Mouse (Mus musculus) adrenal gland, postnatal 36 days (tissue): ENCODE results near the gene Syn2. TPM values are rescaled to one million over a fixed set of nuclear protein-coding genes. Genes with fewer than 3 reads are reported as not detected.
A peak's percentile ranks its signal among the peaks of the same experiment; 100 is the strongest.
"Not testable (repeated sequence)": the region's sequence is repeated elsewhere in the genome, so short reads cannot be mapped to it uniquely, and the experiment has no call there.

Source experiments
- DNase-seq, 2 experiments: peaks; one replicate each; pipeline ENCODE4 v3.0.0; 2021; ENCODE audit warnings: mixed read lengths in 1 of 2
- total RNA-seq, 2 experiments: library from RNA; stranded (reverse); gene quantifications; 2 replicates each; pipeline ENCODE4 v1.2.3; 2021

Gene Syn2
- total RNA-seq, 2 experiments from 2014 or later = 14.2 to 19.5 TPM

GRCm38 (mm10) chr6:115169518-115169917 is 34.8 kb downstream of the Syn2 start:
- no peak for DNase-seq

GRCm38 (mm10) chr6:115174845-115175244 is 40.1 kb downstream of the Syn2 start:
- peak; percentile 3 to 31 for DNase-seq

DNA sequence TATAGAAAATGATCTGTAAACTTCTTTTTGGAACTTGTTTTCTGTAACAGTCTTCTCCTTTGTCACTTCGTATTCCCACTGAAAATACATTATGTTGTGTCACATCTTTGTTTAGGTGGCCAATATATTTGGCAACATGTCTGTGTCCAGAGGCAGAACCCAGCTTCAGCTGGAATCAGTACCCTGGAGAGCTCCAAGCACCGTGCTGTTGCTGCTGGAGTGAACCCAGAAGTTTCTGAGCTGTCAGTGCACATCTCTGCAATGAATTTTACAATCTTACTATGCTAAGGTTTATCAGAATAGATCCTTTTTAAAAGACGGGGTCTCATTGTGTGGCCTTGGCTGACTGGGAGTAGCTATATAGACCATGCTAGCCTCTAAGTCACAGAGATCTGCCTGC is 44.1 kb downstream of the Syn2 start:
- peak; percentile 75 to 78 for DNase-seq

GRCm38 (mm10) chr6:115181094-115181493 is 46.4 kb downstream of the Syn2 start:
- no peak for DNase-seq

DNA sequence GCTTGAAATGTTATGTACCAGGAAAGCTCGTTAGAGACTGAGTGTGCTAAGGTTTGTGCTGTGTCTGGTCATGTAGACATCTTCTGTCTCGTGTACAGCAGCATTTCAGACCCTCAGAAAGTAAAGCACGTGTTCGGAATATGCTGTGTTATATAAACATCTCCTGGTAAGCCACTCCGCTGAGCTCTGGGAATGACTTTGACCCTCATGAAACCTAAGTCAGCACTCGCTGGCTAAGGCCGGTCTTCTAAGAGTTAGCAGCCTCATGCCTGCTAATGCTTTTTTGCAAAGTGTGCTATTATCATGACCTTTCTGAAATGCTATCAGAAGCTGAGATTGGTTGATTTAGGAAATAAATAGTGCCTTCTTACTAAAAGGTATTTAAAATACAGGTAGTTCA is 56.4 kb downstream of the Syn2 start:
- DNase-seq = no peak

DNA sequence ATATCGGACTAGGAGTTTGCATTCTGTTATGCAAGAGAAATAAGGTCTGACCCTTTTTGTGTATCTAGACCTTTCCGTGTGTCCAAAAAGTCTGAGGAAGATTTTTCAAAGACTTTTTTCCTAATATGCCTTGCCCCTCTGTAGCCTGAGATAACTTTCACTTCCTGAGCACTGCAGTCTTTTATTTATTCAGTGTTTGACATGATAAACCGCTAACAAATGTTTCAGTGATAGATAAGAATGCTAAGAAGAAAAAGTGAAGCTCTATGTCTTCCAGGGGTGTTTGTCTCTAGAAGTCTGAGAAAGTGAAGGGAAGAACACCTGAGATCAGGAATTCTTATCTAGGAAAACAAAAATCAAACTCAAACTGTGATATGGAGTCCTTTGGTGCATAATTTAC is 66.1 kb downstream of the Syn2 start:
- no peak for DNase-seq

DNA sequence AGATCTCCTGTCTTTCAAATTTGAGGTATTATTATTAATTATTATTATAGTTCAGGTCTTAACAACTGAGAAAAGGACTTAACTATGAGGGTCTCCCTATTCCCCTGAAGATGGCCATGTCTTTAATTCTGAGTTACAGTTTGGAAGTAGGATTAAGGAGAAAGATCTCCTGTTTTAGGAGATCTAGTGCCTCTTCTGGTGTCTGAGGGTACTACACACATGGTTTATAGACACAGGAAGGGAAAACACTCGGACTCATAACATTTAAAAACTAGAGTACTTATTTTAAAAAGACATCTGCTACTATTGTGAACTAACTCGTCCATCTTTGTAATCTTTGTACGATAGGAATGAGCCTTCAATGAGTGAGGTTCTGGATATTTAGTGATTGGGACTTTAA is 68.3 kb downstream of the Syn2 start:
- DNase-seq = no peak

GRCm38 (mm10) chr6:115210187-115210586 is 75.5 kb downstream of the Syn2 start:
- DNase-seq = no peak

DNA sequence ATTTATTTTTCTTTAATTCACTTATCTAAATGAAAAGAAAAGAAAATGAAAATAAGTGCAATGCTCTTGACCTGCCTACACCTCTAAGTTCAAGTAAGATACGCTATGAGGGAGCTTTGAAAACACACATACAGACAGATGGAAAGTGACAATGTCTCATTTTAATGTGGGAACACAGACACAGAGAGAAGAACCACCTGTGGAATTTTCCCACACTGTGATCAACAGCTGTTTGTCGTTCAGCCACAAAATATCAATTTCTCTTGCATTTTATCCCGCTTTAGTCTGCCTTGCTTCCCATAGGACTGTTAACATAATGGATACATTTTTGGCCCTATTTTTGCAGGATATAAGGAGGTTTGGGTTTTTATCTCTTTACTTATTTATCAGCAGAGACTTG is 76.1 kb downstream of the Syn2 start:
- DNase-seq = no peak

- no peak for DNase-seq
Observed at GRCm38 (mm10) chr6:115212132-115212903, 77.6 kb downstream of the Syn2 start.

DNA sequence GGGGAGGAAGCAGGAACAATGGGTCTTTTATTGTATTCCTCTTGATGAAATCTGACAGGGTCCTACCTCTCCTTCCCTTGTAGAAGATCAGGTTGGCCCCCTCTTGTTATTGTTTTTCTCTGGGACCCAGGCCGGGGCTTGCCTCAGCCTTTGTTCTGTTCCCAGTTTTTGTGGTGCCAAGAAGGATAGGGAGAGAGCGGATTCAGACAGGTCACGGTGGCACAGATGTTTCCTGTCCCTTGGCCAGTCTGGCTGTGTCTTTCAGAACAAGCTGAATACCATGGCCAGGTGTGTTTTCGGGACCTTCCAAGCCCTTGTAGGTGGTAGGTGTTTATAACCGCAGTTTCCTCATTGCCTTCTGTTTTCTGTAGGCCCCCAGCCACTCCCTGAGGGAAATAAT is 78.4 kb downstream of the Syn2 start:
- DNase-seq = no peak

- no peak for DNase-seq
Observed at GRCm38 (mm10) chr6:115221215-115221641, 86.5 kb downstream of the Syn2 start.

- peak; percentile 41 to 46 for DNase-seq
Observed at GRCm38 (mm10) chr6:115225519-115225918, 90.8 kb downstream of the Syn2 start.

DNA sequence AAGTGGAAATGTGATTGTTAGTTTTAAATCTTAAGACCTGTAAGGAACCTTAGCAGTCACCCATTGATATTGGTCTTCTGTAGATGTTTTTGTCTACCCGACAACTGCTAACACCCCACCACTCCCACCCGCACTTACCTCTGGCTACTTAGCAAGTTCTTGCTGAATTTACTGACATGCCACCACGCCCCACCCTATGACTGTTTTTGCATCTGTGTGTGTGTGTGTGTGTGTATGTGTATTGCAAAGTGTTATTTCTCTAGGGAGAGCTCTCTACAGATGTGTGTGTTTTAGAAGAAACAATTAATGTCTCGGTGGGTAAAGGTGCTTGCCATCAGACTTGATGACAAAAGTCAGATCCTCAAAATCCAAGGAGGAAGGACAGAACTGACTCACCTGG is 92.3 kb downstream of the Syn2 start, which contains the start of gene Gm17482:
Gene Gm17482, plus strand, starts transcription at position 301 of the 400 bp plus-strand sequence.
- DNase-seq = no peak

DNA sequence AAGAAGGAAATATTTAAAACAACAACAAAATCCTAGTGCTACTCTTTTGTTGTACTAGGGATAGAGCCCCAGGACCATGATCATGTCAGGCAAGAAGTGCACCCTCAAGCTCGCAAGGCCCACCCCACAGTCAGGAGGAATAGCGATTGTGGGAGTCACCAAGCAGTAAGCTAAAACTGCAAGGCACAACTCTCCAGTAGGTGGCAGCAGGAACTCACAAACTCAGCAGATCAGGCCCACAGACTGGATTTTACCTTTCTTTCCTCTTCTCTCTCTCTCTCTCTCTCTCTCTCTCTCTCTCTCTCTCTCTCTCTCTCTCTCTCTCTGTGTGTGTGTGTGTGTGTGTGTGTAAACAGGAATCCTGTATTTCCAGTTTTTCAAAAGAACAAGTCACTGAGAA is 92.8 kb downstream of the Syn2 start:
- peak; percentile 74 to 80 for DNase-seq

GRCm38 (mm10) chr6:115230557-115230956 is 95.9 kb downstream of the Syn2 start:
- DNase-seq = no peak

- DNase-seq = no peak
Observed at GRCm38 (mm10) chr6:115231836-115232235, 97.1 kb downstream of the Syn2 start.

- DNase-seq = no peak
Observed at GRCm38 (mm10) chr6:115232562-115232961, 97.9 kb downstream of the Syn2 start.

GRCm38 (mm10) chr6:115238031-115239027 is 103.6 kb downstream of the Syn2 start:
- peak in 1 of 2 experiments; percentile 34 for DNase-seq

- no peak for DNase-seq
Observed at GRCm38 (mm10) chr6:115239335-115239734, 104.6 kb downstream of the Syn2 start.

DNA sequence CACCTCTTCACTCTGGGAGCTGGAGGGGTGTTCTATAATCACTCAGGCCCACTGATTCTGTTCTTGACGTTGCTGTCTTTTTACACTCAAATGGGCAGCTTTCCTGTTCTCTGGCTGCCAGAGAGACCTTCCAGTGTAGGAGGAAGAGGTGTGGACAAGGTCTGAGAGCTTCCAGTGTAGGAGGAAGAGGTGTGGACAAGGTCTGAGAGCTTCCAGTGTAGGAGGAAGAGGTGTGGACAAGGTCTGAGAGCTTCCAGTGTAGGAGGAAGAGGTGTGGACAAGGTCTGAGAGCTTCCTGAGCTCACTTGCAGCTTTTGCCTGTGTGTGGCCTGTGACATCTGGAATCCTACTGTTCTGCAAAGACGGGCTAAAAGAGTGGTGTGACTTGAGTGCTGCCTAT is 105.7 kb downstream of the Syn2 start:
- not testable (repeated sequence) for DNase-seq

DNA sequence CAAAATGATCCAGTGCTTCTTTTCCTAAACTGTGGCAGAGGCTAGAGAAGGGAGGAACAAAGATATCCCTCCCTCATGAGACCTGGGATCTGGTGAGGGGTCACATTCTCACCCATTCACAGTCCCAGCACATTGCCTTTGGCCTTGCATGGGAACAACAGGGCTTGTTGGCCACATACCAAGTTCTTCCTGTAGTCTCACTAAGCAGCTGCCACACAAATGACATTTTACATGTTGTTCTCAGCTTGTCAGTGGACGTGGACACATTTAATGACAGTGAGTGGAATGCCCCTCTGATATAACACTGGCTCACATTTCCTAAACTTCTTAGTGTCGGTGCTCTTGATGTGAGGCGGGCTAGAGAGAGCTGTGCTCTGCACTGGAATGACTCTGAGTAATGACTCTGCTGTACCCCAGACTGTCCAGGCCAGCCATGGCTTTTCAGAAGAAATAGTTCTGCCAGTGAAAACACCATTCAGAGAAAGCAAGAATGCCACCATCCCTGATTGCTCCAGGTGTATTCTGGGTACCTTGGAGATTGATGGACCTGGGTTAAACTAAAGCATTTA is 106.5 kb downstream of the Syn2 start:
- no peak for DNase-seq

DNA sequence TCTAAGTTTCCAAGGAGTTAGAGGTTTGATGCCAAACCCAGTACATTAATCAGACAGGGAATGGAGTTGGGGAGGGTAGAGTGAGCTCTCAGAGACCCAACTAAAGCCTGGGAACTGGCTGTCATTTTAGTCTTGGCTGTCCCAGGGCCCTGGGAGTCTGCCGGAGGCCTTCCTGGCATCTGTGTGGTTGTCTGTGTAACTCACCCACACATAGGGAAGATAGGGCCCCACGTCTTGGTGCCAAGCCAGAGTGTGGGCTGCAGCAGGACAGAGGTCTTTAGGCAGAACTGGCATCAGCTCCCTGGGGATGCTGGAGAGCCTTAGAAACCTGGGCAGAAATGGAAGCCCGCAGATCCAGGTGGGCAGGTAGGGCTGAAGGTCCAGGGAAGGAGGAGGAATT is 107.2 kb downstream of the Syn2 start:
- DNase-seq = no peak
